Mouse (Mus musculus) small intestine, adult 2 months (tissue): ENCODE data around the gene Fam98a.

Source experiments
- CTCF ChIP-seq: fragments of 200-500 bp; IDR thresholded peaks from 2 replicates; pipeline ENCODE4 v1.5.1; 2012; ENCODE audit warnings: low read depth, mild to moderate bottlenecking, control low read depth, inconsistent platforms, low read length, moderate library complexity, mixed read lengths; ENCODE audit not compliant: insufficient replicate concordance, insufficient read length; ENCODE audit errors: extremely low read depth
- POLR2A ChIP-seq: fragments of 200-500 bp; IDR thresholded peaks from 2 replicates; pipeline ENCODE4 v1.6.1; 2012; ENCODE audit warnings: low read depth, mild to moderate bottlenecking, control low read depth, inconsistent platforms, low read length, moderate library complexity

DNA sequence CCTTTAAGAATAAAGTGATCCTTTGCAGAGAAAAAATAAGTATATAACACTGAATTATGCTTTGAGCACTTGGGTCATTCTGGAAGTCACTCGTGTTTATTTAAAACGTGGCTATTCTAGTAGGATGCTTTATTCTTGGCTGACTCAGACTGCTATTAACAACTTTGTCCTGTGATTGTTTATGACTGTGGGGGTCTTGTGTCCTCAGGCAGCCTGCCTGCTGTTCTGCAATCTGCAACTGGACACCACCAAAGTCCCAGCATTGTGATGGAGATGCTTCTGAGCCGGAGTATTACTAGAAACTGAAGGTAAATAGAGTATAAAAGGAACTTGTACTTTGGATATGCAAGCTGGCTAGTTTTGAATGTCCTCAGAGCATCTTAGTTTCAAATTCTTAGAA is 5.3 kb upstream of the Fam98a start:
- TF ChIP-seq CTCF (no peak), POLR2A (no peak)
